Mouse (Mus musculus) stomach, embryonic 16.5 days (tissue): ENCODE measurements at regions not wholly inside any gene's neighbourhood (a gene's known extent, or its start where the extent isn't known, plus 50 kb on each side); places are given as distances from the start of the nearest gene placed in this dataset.
A peak's percentile ranks its signal among the peaks of the same experiment; 100 is the strongest.

Experiments used
- ATAC-seq: fragments of 200-750 bp; cut with Nextera tagmentation; 2 replicates; pipeline ENCODE4 v1.8.0; 2017; ENCODE audit warnings: moderate number of reproducible peaks, moderate TSS enrichment; ENCODE audit not compliant: insufficient read depth, low FRiP score
- H3K27ac ChIP-seq: fragments of 300-500 bp; sonication (generic); 2 replicates; pipeline ENCODE4 v1.5.1; 2014; ENCODE audit warnings: low read length
- H3K27me3 ChIP-seq: fragments of 300-500 bp; sonication (generic); 2 replicates; pipeline ENCODE4 v1.6.1; 2014; ENCODE audit warnings: low read length, control low read depth, mixed read lengths; ENCODE audit not compliant: control insufficient read depth, insufficient read depth
- H3K36me3 ChIP-seq: fragments of 300-500 bp; sonication (generic); 2 replicates; pipeline ENCODE4 v1.6.1; 2014; ENCODE audit warnings: low read length; ENCODE audit not compliant: control insufficient read depth, insufficient read depth
- H3K4me1 ChIP-seq: fragments of 300-500 bp; sonication (generic); 2 replicates; pipeline ENCODE4 v1.6.1; 2014; ENCODE audit warnings: low read length, control low read depth, mixed read lengths; ENCODE audit not compliant: control insufficient read depth, insufficient read depth
- H3K4me2 ChIP-seq: fragments of 300-500 bp; sonication (generic); 2 replicates; pipeline ENCODE4 v1.6.1; 2014; ENCODE audit warnings: low read depth, low read length, mixed read lengths
- H3K4me3 ChIP-seq: fragments of 300-500 bp; sonication (generic); replicated peaks from 2 replicates; pipeline ENCODE4 v1.5.1; 2014; ENCODE audit warnings: mild to moderate bottlenecking, low read length
- H3K9ac ChIP-seq: fragments of 300-500 bp; sonication (generic); 2 replicates; pipeline ENCODE4 v1.6.1; 2014; ENCODE audit warnings: low read length
- H3K9me3 ChIP-seq: fragments of 300-500 bp; sonication (generic); replicated peaks from 2 replicates; pipeline ENCODE4 v1.6.1; 2016; ENCODE audit warnings: low read length, control low read depth; ENCODE audit not compliant: control insufficient read depth
- WGBS: fragments of 180-500 bp; shearing (Covaris S2); extraction: QIAGEN DNeasy Blood & Tissue Kit; methylation state at CpG from one replicate; pipeline ENCODE4 v1.1.7; 2014; 5-methylcytosine and 5-hydroxymethylcytosine counted together

GRCm38 (mm10) chr1:78004376-78004775, 192.6 kb downstream of the Pax3 start:
- Histone ChIP-seq H3K4me1 (no peaks in the 10 kb centered on the region), H3K9me3 (no peaks in the 10 kb centered on the region), H3K4me3 (no peak overlapping the region), H3K27me3 (no peaks in the 10 kb centered on the region), H3K36me3 (no peaks in the 10 kb centered on the region), H3K9ac (no peak overlapping the region), H3K27ac (no peak overlapping the region), H3K4me2 (no peak overlapping the region)
- ATAC-seq: no peak
- WGBS: 89% methylated on average over 3 of the region's 3 CpGs

GRCm38 (mm10) chr1:77998727-77999126, 198.2 kb downstream of the Pax3 start:
- Histone ChIP-seq H3K9me3 (no peaks in the 10 kb centered on the region), H3K4me2 (no peak overlapping the region), H3K36me3 (no peaks in the 10 kb centered on the region), H3K4me3 (no peak overlapping the region), H3K27me3 (no peaks in the 10 kb centered on the region), H3K4me1 (no peaks in the 10 kb centered on the region), H3K27ac (no peak overlapping the region), H3K9ac (no peak overlapping the region)
- 88% methylated on average over 3 of the region's 3 CpGs for WGBS
- no peak for ATAC-seq

GRCm38 (mm10) chr1:77981528-77981927, 215.4 kb downstream of the Pax3 start:
- ATAC-seq: no peak
- WGBS: 56% methylated on average over 4 of the region's 4 CpGs
- no peak overlapping the region for H3K4me3 ChIP-seq
- no peak overlapping the region for H3K4me2 ChIP-seq
- 0 out of 2 replicates have a peak, but pooled peaks cover 6% of the 10 kb centered on the region for H3K4me1 ChIP-seq
- no peak overlapping the region for H3K27ac ChIP-seq
- H3K9ac ChIP-seq: no peak overlapping the region
- H3K36me3 ChIP-seq: no peaks in the 10 kb centered on the region
- H3K27me3 ChIP-seq: peaks cover 5% of the 10 kb centered on the region; the same call in 1 of the 2 replicates
- no peaks in the 10 kb centered on the region for H3K9me3 ChIP-seq

GRCm38 (mm10) chr1:77978696-77979095, 218.2 kb downstream of the Pax3 start:
- no peaks in the 10 kb centered on the region for H3K36me3 ChIP-seq
- no peak overlapping the region for H3K4me2 ChIP-seq
- H3K4me3 ChIP-seq: no peak overlapping the region
- no peak for ATAC-seq
- H3K4me1 ChIP-seq: 0 out of 2 replicates have a peak, but pooled peaks cover 6% of the 10 kb centered on the region
- H3K9me3 ChIP-seq: no peaks in the 10 kb centered on the region
- peaks cover 6% of the 10 kb centered on the region; the same call in 1 of the 2 replicates for H3K27me3 ChIP-seq
- WGBS: 2% methylated on average over 7 of the region's 7 CpGs
- no peak overlapping the region for H3K9ac ChIP-seq
- H3K27ac ChIP-seq: no peak overlapping the region

GRCm38 (mm10) chr1:77975941-77976340, 221.0 kb downstream of the Pax3 start:
- no peak for ATAC-seq
- Histone ChIP-seq H3K4me3 (no peak overlapping the region), H3K4me2 (no peak overlapping the region), H3K36me3 (no peaks in the 10 kb centered on the region), H3K27me3 (peaks cover 10% of the 10 kb centered on the region; the same call in 1 of the 2 replicates), H3K9me3 (no peaks in the 10 kb centered on the region), H3K27ac (no peak overlapping the region), H3K4me1 (no peaks in the 10 kb centered on the region), H3K9ac (no peak overlapping the region)
- WGBS: 89% methylated on average over 18 of the region's 18 CpGs

- H3K9me3 ChIP-seq: no peaks in the 10 kb centered on the region
- H3K4me1 ChIP-seq: no peaks in the 10 kb centered on the region
- ATAC-seq: no peak
- H3K36me3 ChIP-seq: no peaks in the 10 kb centered on the region
- H3K9ac ChIP-seq: no peak overlapping the region
- WGBS: 15% methylated on average over 9 of the region's 9 CpGs
- no peak overlapping the region for H3K4me3 ChIP-seq
- H3K4me2 ChIP-seq: peak overlapping the region; percentile 27; the same call in 1 of the 2 replicates
- no peak overlapping the region for H3K27ac ChIP-seq
- peaks cover 5% of the 10 kb centered on the region; the same call in 1 of the 2 replicates for H3K27me3 ChIP-seq
These were observed 224.6 kb downstream of the Pax3 start for GRCm38 (mm10) chr1:77972301-77972717.

- H3K36me3 ChIP-seq: no peaks in the 10 kb centered on the region
- H3K4me2 ChIP-seq: no peak overlapping the region
- H3K9me3 ChIP-seq: no peaks in the 10 kb centered on the region
- no peak overlapping the region for H3K9ac ChIP-seq
- ATAC-seq: no peak
- no peaks in the 10 kb centered on the region for H3K4me1 ChIP-seq
- H3K27ac ChIP-seq: no peak overlapping the region
- no peaks in the 10 kb centered on the region for H3K27me3 ChIP-seq
- H3K4me3 ChIP-seq: no peak overlapping the region
- 36% methylated on average over 3 of the region's 3 CpGs for WGBS
These were observed 232.1 kb downstream of the Pax3 start for GRCm38 (mm10) chr1:77964656-77965335.

GRCm38 (mm10) chr1:77959309-77959708, 237.6 kb downstream of the Pax3 start:
- Histone ChIP-seq H3K9me3 (no peaks in the 10 kb centered on the region), H3K4me1 (no peaks in the 10 kb centered on the region), H3K4me2 (no peak overlapping the region), H3K27me3 (no peaks in the 10 kb centered on the region), H3K36me3 (no peaks in the 10 kb centered on the region), H3K27ac (no peak overlapping the region), H3K4me3 (no peak overlapping the region), H3K9ac (no peak overlapping the region)
- WGBS: 70% methylated on average over 1 of the region's 1 CpGs
- ATAC-seq: no peak

- no peak overlapping the region for H3K4me3 ChIP-seq
- no peak overlapping the region for H3K4me2 ChIP-seq
- H3K36me3 ChIP-seq: no peaks in the 10 kb centered on the region
- ATAC-seq: no peak
- H3K4me1 ChIP-seq: no peaks in the 10 kb centered on the region
- H3K9ac ChIP-seq: no peak overlapping the region
- whole genome bisulfite sequencing: 69% methylated on average over 8 of the region's 8 CpGs
- no peak overlapping the region for H3K27ac ChIP-seq
- no peaks in the 10 kb centered on the region for H3K27me3 ChIP-seq
- H3K9me3 ChIP-seq: no peaks in the 10 kb centered on the region
These were observed 239.7 kb downstream of the Pax3 start for GRCm38 (mm10) chr1:77957156-77957767.
